Mouse (Mus musculus) adrenal gland, adult (tissue): ENCODE measurements around the gene Rsad1.

Experiments
- DNase-seq, 2 experiments: peaks; one replicate each; pipeline ENCODE4 v3.0.0; 2022 to 2023; ENCODE audit warnings: low spot score in 1 of 2; ENCODE audit not compliant: inconsistent age in 2 of 2

Gene Rsad1

GRCm38 (mm10) chr11:94549691-94550441 lies 811 bp upstream of the Rsad1 start:
- DNase-seq = no peak

GRCm38 (mm10) chr11:94548041-94548784 lies 842 bp downstream of the Rsad1 start:
- peak in 1 of 2 experiments; percentile 77 for DNase-seq

- DNase-seq = no peak
These were observed 1.8 kb downstream of the Rsad1 start for GRCm38 (mm10) chr11:94547271-94547670.

- no peak for DNase-seq
These were observed 2.7 kb downstream of the Rsad1 start for GRCm38 (mm10) chr11:94546381-94546780.

GRCm38 (mm10) chr11:94544422-94544821 lies 4.6 kb downstream of the Rsad1 start:
- peak; percentile 49 to 64 for DNase-seq

GRCm38 (mm10) chr11:94543932-94544331 lies 5.1 kb downstream of the Rsad1 start:
- peak; percentile 96 to 99 for DNase-seq

- no peak for DNase-seq
These were observed 5.7 kb downstream of the Rsad1 start for GRCm38 (mm10) chr11:94543344-94543743.

- no peak for DNase-seq
These were observed 6.7 kb downstream of the Rsad1 start for GRCm38 (mm10) chr11:94542400-94542799.

GRCm38 (mm10) chr11:94539761-94540160 lies 9.3 kb downstream of the Rsad1 start:
- peak in 1 of 2 experiments; percentile 54 for DNase-seq

- peak in 1 of 2 experiments; percentile 57 for DNase-seq
These were observed 10.2 kb downstream of the Rsad1 start for GRCm38 (mm10) chr11:94538733-94539292.

- no peak for DNase-seq
These were observed 15.9 kb downstream of the Rsad1 start for GRCm38 (mm10) chr11:94533171-94533570.

- DNase-seq = no peak
These were observed 20.2 kb downstream of the Rsad1 start for GRCm38 (mm10) chr11:94528879-94529278.

- DNase-seq = no peak
These were observed 22.7 kb downstream of the Rsad1 start for GRCm38 (mm10) chr11:94526171-94526879.

GRCm38 (mm10) chr11:94521219-94521843 lies 27.7 kb downstream of the Rsad1 start, which contains the start of gene Mycbpap:
Gene Mycbpap (minus strand): TSS chr11:94521742.
- peak; percentile 77 to 94 for DNase-seq

GRCm38 (mm10) chr11:94513452-94513851 lies 35.6 kb downstream of the Rsad1 start:
- no peak for DNase-seq

- DNase-seq = no peak
These were observed 40.1 kb downstream of the Rsad1 start for GRCm38 (mm10) chr11:94508976-94509375.

- DNase-seq = no peak
These were observed 47.6 kb downstream of the Rsad1 start for GRCm38 (mm10) chr11:94501482-94501881.

GRCm38 (mm10) chr11:94500362-94500761 lies 48.7 kb downstream of the Rsad1 start:
- no peak for DNase-seq

- peak; percentile 39 to 70 for DNase-seq
These were observed 49.3 kb downstream of the Rsad1 start, which contains the start of gene Epn3 for GRCm38 (mm10) chr11:94499661-94500152. Gene Epn3 (minus strand): TSS chr11:94499974.

- peak in 1 of 2 experiments; percentile 59 for DNase-seq
These were observed 50.0 kb downstream of the Rsad1 start for GRCm38 (mm10) chr11:94499035-94499434.
